Mouse (Mus musculus) thymus, adult 2 months (tissue): ENCODE data around the gene Cacna1d.

Experiments
- CTCF ChIP-seq: fragments of 200-500 bp; IDR thresholded peaks from 2 replicates; pipeline ENCODE4 v1.5.1; 2012; ENCODE audit warnings: mild to moderate bottlenecking, control low read depth, low read length, moderate library complexity, borderline replicate concordance; ENCODE audit not compliant: control insufficient read depth, poor library complexity, insufficient read depth; ENCODE audit errors: extremely low read depth
- POLR2A ChIP-seq: fragments of 200-500 bp; IDR thresholded peaks from 2 replicates; pipeline ENCODE4 v1.6.1; 2012; ENCODE audit warnings: mild to moderate bottlenecking, low read length, control low read depth, moderate library complexity; ENCODE audit not compliant: control insufficient read depth, poor library complexity, insufficient read depth; ENCODE audit errors: extremely low read depth

GRCm38 (mm10) chr14:30198116-30198515, 293.1 kb downstream of the Cacna1d start:
- TF ChIP-seq CTCF (no peak), POLR2A (no peak)
